Mouse (Mus musculus) c-Kit-positive CD71-positive TER-119-positive erythroid progenitor cells, embryonic 14.5 days (primary cell): ENCODE measurements around the gene Olfr104-ps.

Experiments
- DNase-seq: peaks from one replicate; pipeline ENCODE4 v3.0.0-alpha.2; 2013; ENCODE audit warnings: low spot score

Gene Olfr104-ps

GRCm38 (mm10) chr17:37359282-37359681 is at the start of gene Olfr104-ps:
Olfr104-ps (plus strand) TSS chr17:37359582.
- no peak for DNase-seq

GRCm38 (mm10) chr17:37310146-37310699 is 49.2 kb upstream of the Olfr104-ps start:
- DNase-seq, result no peak

- no peak for DNase-seq
These were observed 42.4 kb upstream of the Olfr104-ps start, which contains the start of gene Olfr102 for GRCm38 (mm10) chr17:37316954-37317353. Olfr102 (minus strand) TSS chr17:37317054.

- DNase-seq, result no peak
These were observed 19.8 kb upstream of the Olfr104-ps start, which contains the start of gene Olfr103 for GRCm38 (mm10) chr17:37339598-37339997. Olfr103 (minus strand) TSS chr17:37339698.

- no peak for DNase-seq
These were observed 19.4 kb downstream of the Olfr104-ps start, which contains the start of gene Olfr105-ps for GRCm38 (mm10) chr17:37378733-37379132. Olfr105-ps (plus strand) TSS chr17:37379033.

GRCm38 (mm10) chr17:37390093-37390492 is 30.7 kb downstream of the Olfr104-ps start, which contains the start of gene Olfr106-ps:
Olfr106-ps (plus strand) TSS chr17:37390393.
- no peak for DNase-seq

GRCm38 (mm10) chr17:37398926-37399325 is 39.5 kb downstream of the Olfr104-ps start, which contains the start of gene Olfr107:
Olfr107 (plus strand) TSS chr17:37399226.
- no peak for DNase-seq

- DNase-seq, result no peak
These were observed 54.0 kb downstream of the Olfr104-ps start for GRCm38 (mm10) chr17:37413380-37413779.
